Mouse (Mus musculus): ENCODE measurements around the gene Olfr1107.

Gene Olfr1107

DNA sequence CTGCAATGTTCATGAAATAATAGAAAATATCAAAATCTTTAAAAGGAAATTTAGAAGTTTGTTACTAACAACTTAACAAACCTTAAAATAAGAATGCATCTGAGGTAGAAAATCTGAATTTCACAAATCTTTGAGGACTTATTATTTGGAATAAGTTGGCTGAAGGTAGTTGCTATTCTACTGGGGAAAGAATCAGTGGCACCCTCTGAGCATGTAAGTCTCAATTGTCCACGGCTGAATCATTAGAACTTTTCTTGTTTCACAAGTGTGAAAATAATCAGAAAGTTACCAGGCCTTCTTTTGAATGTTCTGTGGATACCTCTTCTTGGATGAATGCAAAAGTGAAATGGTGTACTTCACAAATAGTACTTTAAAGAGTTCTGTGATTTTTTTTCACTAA lies at the start of gene Olfr1107:
Gene Olfr1107 (minus strand): TSS at position 101 of the 400 bp plus-strand sequence.
- no peak for DNase-seq (ENCODE audit: low spot score)

DNA sequence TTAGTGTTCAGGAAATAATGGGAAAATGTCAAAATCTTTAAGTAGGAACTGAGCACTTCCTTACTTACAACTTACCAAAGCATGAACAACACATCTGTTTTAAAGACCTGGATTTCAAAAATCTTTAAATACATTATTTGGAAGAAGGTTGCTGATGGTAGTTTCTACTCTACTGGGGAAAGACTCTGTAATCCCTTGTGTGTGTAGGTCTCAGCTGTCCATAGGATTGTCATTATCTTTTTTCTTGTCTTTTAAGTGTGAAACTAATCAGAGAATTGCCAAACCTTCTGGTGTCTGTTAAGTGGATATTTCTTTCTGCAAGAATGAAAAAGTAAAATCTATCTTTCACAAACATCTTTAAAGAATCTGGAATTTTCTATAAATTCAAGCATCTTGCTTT lies 38.9 kb upstream of the Olfr1107 start, which contains the start of gene Olfr259:
Gene Olfr259 (minus strand): TSS at position 101 of the 400 bp plus-strand sequence.
- DNase-seq (ENCODE audit: low spot score): no peak

DNA sequence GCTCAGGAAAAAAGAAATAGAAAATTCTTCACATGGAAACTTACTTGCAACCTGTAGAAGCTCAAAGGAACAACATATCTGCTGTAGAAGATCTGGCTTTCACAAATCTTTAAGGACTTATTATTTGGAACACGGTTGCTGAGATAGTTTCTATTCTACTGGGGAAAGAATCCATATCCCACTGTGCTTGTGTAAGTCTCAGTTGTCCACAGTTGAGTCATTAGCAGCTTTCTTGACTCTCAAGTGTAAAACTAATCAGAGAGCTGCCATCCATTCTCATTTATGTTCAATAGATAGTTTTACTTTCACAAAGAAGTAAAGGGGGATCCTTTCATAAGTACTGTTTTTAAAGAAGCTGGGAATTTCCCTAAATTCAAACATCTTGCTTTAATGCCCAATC lies 20.3 kb upstream of the Olfr1107 start, which contains the start of gene Olfr1109:
Gene Olfr1109 (minus strand): TSS at position 101 of the 400 bp plus-strand sequence.
- DNase-seq (ENCODE audit: low spot score): no peak

- no peak for DNase-seq (ENCODE audit: low spot score)
Measured at GRCm38 (mm10) chr2:87052173-87052572, 23.4 kb downstream of the Olfr1107 start, which contains the start of gene Olfr1106. Olfr1106 (minus strand) TSS chr2:87052273.

DNA sequence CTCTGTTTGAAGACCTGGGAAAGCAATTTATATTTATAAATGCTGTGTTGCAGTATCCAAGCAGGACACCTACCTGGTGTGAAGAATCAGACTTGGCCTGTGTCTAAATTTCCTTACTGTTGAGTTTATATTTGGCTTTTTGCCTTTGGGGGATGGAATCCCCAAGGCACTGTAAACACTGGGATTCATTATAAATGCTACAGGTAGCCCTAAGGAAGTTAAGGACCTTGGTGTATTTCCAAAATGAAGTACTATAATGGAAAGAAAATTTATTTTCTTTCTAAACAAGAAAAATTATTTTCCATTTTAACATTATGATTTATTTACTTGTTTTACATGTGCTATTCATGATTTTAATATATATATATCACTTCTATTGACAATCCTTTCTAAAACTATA lies 39.2 kb downstream of the Olfr1107 start, which contains the start of gene Olfr1105:
Gene Olfr1105 (minus strand): TSS at position 101 of the 400 bp plus-strand sequence.
- DNase-seq (ENCODE audit: low spot score): no peak

GRCm38 (mm10) chr2:87026980-87027379 lies 48.6 kb downstream of the Olfr1107 start, which contains the start of gene Olfr1104:
Olfr1104 (minus strand) TSS chr2:87027080.
- no peak for DNase-seq (ENCODE audit: low spot score)
